Mouse (Mus musculus) limb, embryonic 15.5 days (tissue): ENCODE data around the gene Trim7. TPM values are rescaled to one million over a fixed set of nuclear protein-coding genes. Genes with fewer than 3 reads are reported as not detected.

ENCODE experiments used
- ATAC-seq: fragments of 200-750 bp; cut with Nextera tagmentation; 2 replicates; pipeline ENCODE4 v1.8.0; 2017; ENCODE audit warnings: low read depth, moderate TSS enrichment; ENCODE audit not compliant: insufficient number of reproducible peaks, low FRiP score, low TSS enrichment
- H3K27ac ChIP-seq: fragments of 300-500 bp; sonication (generic); 2 replicates; pipeline ENCODE4 v1.5.1; 2015; ENCODE audit warnings: moderate library complexity, mild to moderate bottlenecking, inconsistent platforms
- H3K27me3 ChIP-seq: fragments of 300-500 bp; sonication (generic); 2 replicates; pipeline ENCODE4 v1.6.1; 2015; ENCODE audit warnings: inconsistent platforms
- H3K36me3 ChIP-seq: fragments of 300-500 bp; sonication (generic); 2 replicates; pipeline ENCODE4 v1.6.1; 2015; ENCODE audit warnings: inconsistent platforms
- H3K4me1 ChIP-seq: fragments of 300-500 bp; sonication (generic); 2 replicates; pipeline ENCODE4 v1.6.1; 2015; ENCODE audit warnings: inconsistent platforms
- H3K4me2 ChIP-seq: fragments of 300-500 bp; sonication (generic); 2 replicates; pipeline ENCODE4 v1.6.1; 2015; ENCODE audit warnings: mild to moderate bottlenecking, inconsistent platforms
- H3K4me3 ChIP-seq: fragments of 300-500 bp; sonication (generic); 2 replicates; pipeline ENCODE4 v1.5.1; 2015; ENCODE audit warnings: mild to moderate bottlenecking, inconsistent platforms
- H3K9ac ChIP-seq: fragments of 300-500 bp; sonication (generic); 2 replicates; pipeline ENCODE4 v1.6.1; 2015; ENCODE audit warnings: inconsistent platforms
- H3K9me3 ChIP-seq: fragments of 300-500 bp; sonication (generic); 2 replicates; pipeline ENCODE4 v1.6.1; 2016; ENCODE audit warnings: inconsistent platforms
- WGBS: fragments of 180-500 bp; shearing (Covaris S2); methylation state at CpG from one replicate; pipeline ENCODE4 v1.1.7; 2015; 5-methylcytosine and 5-hydroxymethylcytosine counted together
- polyA plus RNA-seq: library from polyadenylated mRNA; unstranded; fragments of >200 nt; fragmentation: Nextera tagmentation; extraction: Ambion mirVana; gene quantifications from 2 replicates; pipeline ENCODE4 v1.2.1, GENCODE M21; 2015

The Trim7 gene
- polyA plus RNA-seq, 1 experiment from 2014 or later: 2.0 TPM

DNA sequence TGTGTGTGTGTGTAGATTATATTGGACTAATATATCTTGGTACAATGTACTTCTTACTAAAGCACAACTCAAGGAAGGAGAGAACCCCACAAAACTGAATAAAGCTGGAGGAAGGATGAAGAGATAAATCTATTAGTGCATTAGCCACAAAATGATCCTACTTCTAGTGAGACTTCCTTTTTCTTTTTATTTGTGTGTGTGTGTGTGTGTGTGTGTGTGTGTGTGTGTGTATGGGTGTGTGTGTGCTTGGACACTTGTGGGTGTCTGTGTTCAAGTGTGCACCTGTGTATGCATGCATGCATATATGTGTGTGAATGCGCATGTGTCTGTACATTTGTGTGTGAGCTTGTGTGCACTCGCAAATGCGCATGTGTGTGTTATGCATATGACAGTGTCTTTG is 32.8 kb upstream of the Trim7 start:
- H3K9me3 ChIP-seq: no peaks in the 10 kb centered on the region
- peaks cover 8% of the 10 kb centered on the region for H3K4me1 ChIP-seq
- no peak overlapping the region for H3K27ac ChIP-seq
- H3K4me2 ChIP-seq: no peak overlapping the region
- H3K27me3 ChIP-seq: no peaks in the 10 kb centered on the region
- no peaks in the 10 kb centered on the region for H3K36me3 ChIP-seq
- no peak overlapping the region for H3K4me3 ChIP-seq
- ATAC-seq: no peak
- WGBS: 96% methylated on average over 3 of the region's 3 CpGs
- H3K9ac ChIP-seq: no peak overlapping the region

DNA sequence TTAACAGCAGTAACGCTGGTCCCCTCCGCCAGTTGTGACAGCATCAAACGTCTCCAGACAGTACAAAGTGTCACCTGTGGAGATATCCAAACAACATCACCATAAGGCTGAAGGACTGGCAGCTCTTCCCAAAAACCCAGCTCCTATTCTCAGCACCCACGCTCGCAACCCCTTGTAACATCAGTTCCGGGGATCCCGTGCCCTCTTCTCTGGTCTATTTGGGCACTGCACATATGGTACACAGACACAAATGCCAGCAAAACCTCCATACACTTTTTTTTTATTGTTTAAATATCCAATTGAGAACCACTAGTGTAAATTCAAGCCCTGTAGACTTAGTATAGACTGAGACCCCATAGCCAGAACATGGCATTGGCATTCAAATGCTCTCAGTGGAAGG is 30.7 kb upstream of the Trim7 start:
- Histone ChIP-seq H3K9me3 (no peaks in the 10 kb centered on the region), H3K9ac (no peak overlapping the region), H3K4me3 (no peak overlapping the region), H3K4me2 (no peak overlapping the region), H3K27me3 (no peaks in the 10 kb centered on the region), H3K4me1 (peaks cover 17% of the 10 kb centered on the region), H3K36me3 (no peaks in the 10 kb centered on the region), H3K27ac (no peak overlapping the region)
- WGBS: 89% methylated on average over 7 of the region's 7 CpGs
- no peak for ATAC-seq

DNA sequence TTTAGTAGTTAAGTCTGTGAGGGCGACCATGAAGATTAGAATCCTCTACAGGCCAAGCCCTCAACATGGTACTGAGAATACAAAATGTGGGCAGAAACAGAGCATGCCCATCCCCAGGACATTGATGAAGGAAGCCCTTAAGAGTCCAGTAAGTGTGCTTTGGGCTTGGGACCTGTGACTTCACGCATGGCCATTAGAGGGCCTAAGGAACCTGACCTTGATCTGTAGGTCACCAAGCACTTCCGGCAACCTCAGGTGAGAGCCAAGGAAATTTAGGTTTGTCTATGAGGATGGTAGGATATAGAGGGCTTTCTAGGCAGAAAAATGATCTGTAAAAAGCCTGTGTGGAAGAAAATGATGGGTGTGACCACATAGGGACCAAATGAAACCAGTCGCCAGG is 29.6 kb upstream of the Trim7 start:
- Histone ChIP-seq H3K9me3 (no peaks in the 10 kb centered on the region), H3K27ac (no peak overlapping the region), H3K9ac (no peak overlapping the region), H3K4me3 (no peak overlapping the region), H3K4me1 (peaks cover 17% of the 10 kb centered on the region), H3K27me3 (no peaks in the 10 kb centered on the region), H3K4me2 (no peak overlapping the region), H3K36me3 (0 out of 2 replicates have a peak, but pooled peaks cover 2% of the 10 kb centered on the region)
- no peak for ATAC-seq
- WGBS: 76% methylated on average over 4 of the region's 4 CpGs

DNA sequence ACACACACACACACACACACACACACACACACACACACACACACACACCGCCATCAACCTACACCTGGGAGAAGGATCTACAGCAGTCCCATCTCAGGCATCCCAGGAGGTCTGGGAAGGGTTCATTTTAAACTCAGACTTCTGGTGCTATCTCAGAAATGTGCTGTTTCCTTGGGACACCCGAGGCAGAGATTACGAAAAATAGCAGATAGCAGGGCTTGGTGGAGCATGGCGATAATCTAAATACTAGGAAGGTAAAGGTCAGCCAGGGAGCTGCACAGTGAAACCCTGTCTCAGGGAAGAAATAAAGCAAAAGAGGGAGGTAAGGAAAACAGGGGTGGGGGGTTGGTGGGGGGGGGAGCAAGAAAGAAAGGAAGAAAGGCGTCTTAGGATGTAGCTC is 28.7 kb upstream of the Trim7 start:
- H3K27me3 ChIP-seq: no peaks in the 10 kb centered on the region
- peaks cover 11% of the 10 kb centered on the region for H3K36me3 ChIP-seq
- 92% methylated on average over 5 of the region's 5 CpGs for WGBS
- H3K9me3 ChIP-seq: no peaks in the 10 kb centered on the region
- peaks cover 27% of the 10 kb centered on the region for H3K4me1 ChIP-seq
- no peak for ATAC-seq
- H3K27ac ChIP-seq: no peak overlapping the region
- H3K4me3 ChIP-seq: no peak overlapping the region
- H3K4me2 ChIP-seq: no peak overlapping the region
- no peak overlapping the region for H3K9ac ChIP-seq

DNA sequence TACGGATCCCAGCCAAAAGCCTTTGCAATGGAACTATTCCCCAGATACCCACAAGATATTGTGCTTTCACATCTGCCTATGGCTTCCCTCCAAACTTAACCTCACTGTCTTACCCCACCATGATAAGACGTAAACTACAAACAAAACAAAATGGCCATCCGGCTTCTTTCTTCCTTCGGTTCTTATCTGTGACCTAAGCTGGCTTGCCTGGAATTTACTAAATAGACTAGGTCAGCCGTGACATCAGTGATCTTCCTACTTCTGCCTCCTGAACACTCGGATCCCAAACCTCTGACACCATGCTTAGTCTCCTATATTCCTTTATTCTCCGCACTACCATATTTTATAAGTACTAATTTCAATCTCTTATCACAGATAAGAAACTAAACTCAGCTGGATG is 27.6 kb upstream of the Trim7 start:
- H3K9ac ChIP-seq: no peak overlapping the region

DNA sequence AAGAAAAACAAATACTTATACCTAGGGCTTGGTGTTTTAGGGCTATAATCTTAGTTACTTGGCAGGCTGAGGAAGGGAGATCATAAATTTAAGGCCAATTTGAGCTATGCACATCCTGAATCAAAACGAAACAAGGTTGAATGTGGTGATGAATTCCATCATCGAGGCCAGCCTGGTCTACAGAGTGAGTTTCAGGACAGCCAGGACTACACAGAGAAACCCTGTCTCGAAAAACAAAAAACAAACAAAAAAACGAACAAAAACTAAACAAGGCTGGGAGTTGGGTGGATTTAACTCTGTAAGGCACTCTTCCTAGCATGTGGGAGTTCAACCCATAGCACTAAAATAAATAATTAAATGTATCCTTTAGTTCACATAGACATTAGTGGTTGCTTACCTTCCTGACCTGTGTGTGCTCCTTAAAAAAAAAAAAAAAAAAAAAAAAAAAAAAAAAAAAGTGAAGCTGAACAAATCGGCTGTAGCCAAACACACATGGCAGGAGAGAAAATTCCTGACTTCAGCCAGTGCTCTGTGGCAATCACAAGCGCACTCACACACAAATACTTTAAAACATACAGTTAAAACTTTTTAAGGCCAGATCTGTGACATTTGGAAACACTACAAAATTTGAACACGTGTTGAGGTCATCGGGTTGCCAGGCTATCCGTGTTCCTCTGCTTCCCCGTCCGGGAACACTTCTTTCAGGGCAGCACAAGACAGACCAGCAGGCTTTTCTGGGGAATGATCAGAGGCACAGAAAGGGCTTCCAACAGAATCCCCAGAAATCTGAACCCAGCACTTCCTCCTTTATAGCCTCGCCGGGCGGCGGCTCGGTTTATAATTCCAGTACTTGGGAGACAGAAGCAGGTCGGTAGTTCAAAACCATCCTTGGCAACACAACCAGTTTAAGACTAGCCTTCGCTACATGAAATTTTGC is 26.7 kb upstream of the Trim7 start:
- peak overlapping the region; percentile 99 for H3K27ac ChIP-seq
- peak overlapping the region; percentile 57 for H3K9ac ChIP-seq
- H3K4me3 ChIP-seq: peak overlapping the region; percentile 60
- peaks cover 34% of the 10 kb centered on the region for H3K4me1 ChIP-seq
- 8% methylated on average over 18 of the region's 18 CpGs for WGBS
- H3K36me3 ChIP-seq: peaks cover 30% of the 10 kb centered on the region
- H3K9me3 ChIP-seq: no peaks in the 10 kb centered on the region
- ATAC-seq: no peak
- no peaks in the 10 kb centered on the region for H3K27me3 ChIP-seq
- H3K4me2 ChIP-seq: peak overlapping the region; percentile 74

More for the DNA sequence above, 27.6 kb upstream of the Trim7 start:
- Histone ChIP-seq H3K4me3 (no peak overlapping the region; the same call in 1 of the 2 replicates), H3K4me1 (peaks cover 34% of the 10 kb centered on the region), H3K27me3 (no peaks in the 10 kb centered on the region), H3K27ac (no peak overlapping the region), H3K36me3 (peaks cover 21% of the 10 kb centered on the region), H3K9me3 (no peaks in the 10 kb centered on the region), H3K4me2 (no peak overlapping the region)
- no peak for ATAC-seq
- WGBS: 82% methylated on average over 7 of the region's 7 CpGs

DNA sequence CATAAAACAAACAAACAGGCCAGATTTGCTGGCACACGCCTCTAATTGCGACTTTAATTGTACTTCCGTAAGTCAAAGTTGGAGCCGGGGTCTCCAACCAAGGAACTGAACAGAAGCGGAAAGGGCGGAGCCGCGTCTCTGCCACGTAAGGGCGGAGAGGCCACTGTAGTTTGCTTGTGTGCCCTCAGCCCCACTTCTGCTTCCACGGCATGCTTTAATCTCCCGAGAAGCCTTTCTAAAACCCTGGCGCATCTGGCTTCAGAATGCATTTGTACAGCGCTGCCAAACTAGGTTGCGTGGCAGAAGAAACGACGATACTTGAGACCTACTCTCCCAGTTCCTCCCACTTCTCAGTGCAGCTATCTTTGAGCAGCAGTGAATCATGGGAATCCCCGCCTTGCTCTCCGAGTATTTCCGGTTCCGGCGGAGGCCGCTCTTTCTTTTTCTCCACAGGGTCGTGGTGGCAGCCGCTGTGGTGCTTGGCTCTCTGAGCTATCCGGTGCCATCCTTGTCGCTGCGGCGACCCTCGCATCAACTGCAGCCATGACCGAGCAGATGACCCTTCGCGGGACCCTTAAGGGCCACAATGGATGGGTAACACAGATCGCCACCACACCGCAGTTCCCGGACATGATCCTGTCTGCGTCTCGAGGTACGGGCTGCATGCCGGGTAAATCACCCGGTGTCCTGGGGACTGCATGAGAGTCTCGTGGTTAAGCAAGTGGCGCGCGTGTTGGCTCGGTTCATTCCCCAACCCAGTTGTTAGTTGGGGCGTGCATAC is 25.8 kb upstream of the Trim7 start, which contains the start of gene Rack1:
Gene Rack1 (plus strand): TSS at position 412 of the 781 bp plus-strand sequence.
- Histone ChIP-seq H3K9me3 (no peaks in the 10 kb centered on the region), H3K36me3 (peaks cover 39% of the 10 kb centered on the region), H3K27ac (peak within 1 kb of the TSS; percentile 99), H3K4me3 (peak within 1 kb of the TSS; percentile 60), H3K9ac (peak within 1 kb of the TSS; percentile 87), H3K4me1 (peaks cover 34% of the 10 kb centered on the region), H3K27me3 (no peaks in the 10 kb centered on the region), H3K4me2 (peak within 1 kb of the TSS; percentile 74)
- under 1% methylated on average over 47 of the region's 47 CpGs for WGBS
- peak; percentile 88 for ATAC-seq

DNA sequence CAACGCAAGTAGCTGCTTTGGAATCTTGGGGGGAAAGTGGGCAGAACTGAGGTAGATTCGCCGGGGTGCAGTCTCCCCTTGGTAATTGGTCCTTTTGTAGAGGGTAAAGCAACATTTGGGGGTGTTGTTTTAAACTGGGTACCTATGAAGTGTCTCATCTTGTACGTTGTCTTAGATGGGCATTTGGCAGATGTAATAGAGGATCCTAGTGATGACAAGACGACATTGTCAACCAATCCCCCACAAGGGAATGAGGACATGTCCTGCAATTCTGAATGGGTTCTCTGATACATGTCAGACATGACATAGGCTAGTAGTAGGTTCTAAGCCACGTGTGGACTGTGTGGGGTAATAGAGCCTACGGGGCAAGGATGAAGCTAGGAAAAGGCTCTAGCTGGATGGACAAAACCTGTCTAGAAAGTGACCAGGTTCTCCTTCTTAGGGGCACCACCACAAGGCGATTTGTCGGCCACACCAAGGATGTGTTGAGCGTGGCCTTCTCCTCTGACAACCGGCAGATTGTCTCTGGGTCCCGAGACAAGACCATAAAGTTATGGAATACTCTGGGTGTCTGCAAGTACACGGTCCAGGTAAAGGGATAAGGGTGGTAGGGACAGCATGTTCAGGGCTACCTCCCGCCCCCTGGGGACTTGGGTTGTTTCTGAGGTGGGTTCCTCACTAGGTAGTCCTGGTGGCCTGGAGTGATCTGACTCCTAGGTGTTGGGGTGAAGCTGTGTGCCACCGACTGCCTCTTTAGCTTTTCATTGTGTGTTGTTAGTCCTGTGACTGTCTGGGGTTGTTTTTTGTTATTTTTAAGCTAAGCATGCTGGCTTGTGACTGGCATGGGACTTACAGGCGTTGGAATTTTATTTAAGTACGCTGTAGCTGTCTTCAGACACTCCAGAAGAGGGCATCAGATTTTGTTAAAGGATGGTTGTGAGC is 23.8 kb upstream of the Trim7 start:
- no peak for ATAC-seq
- no peak overlapping the region for H3K27ac ChIP-seq

DNA sequence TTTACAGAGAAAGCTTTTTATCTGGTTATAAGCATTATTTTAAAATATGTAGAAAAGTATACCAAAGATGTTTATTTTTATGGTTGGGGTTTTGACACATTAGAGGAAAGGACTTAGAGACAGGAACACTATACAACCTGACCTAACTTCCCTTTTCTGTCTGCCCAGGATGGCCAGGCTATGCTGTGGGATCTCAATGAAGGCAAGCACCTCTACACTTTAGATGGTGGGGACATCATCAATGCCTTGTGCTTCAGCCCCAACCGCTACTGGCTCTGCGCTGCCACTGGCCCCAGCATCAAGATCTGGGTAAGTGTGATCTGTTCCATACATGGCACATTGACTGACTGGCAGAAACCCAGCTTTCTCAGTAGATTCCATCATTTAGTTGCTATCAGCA is 22.0 kb upstream of the Trim7 start:
- no peak overlapping the region for H3K27ac ChIP-seq

More for the DNA sequence above, 23.8 kb upstream of the Trim7 start:
- H3K9ac ChIP-seq: peak overlapping the region; percentile 87
- H3K4me3 ChIP-seq: peak overlapping the region; percentile 60
- H3K4me2 ChIP-seq: peak overlapping the region; percentile 74
- peaks cover 59% of the 10 kb centered on the region for H3K36me3 ChIP-seq
- peaks cover 34% of the 10 kb centered on the region for H3K4me1 ChIP-seq
- no peaks in the 10 kb centered on the region for H3K27me3 ChIP-seq
- WGBS: 69% methylated on average over 17 of the region's 17 CpGs
- H3K9me3 ChIP-seq: no peaks in the 10 kb centered on the region

DNA sequence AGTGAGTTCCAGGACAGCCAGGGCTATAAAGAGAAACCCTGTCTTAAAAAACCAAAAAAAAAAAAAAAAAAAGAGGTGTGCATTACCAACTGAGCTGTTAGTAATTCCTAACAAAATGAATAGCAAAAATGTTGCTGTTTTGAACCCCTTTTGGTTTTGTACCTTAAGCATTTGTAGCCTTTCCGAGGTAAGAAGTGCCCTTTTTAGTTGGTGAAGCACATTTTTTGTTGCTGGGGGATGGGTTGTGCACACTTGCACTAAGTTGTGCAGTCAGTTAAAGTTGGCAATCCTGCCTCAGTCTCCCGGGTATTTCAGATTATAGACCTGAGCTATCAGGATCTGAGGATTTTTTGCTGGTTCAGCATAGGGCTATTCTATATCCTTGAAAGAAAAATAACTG is 21.0 kb upstream of the Trim7 start:
- no peak overlapping the region for H3K27ac ChIP-seq
- no peak overlapping the region for H3K9ac ChIP-seq
- no peak overlapping the region for H3K4me2 ChIP-seq
- no peak for ATAC-seq
- peaks cover 87% of the 10 kb centered on the region for H3K36me3 ChIP-seq
- 81% methylated on average over 2 of the region's 2 CpGs for WGBS
- H3K4me1 ChIP-seq: peaks cover 24% of the 10 kb centered on the region
- no peak overlapping the region for H3K4me3 ChIP-seq
- H3K27me3 ChIP-seq: no peaks in the 10 kb centered on the region
- no peaks in the 10 kb centered on the region for H3K9me3 ChIP-seq

More for the DNA sequence above, 22.0 kb upstream of the Trim7 start:
- peaks cover 78% of the 10 kb centered on the region for H3K36me3 ChIP-seq
- WGBS: 94% methylated on average over 2 of the region's 2 CpGs
- ATAC-seq: no peak
- H3K27me3 ChIP-seq: no peaks in the 10 kb centered on the region
- H3K4me2 ChIP-seq: no peak overlapping the region
- no peaks in the 10 kb centered on the region for H3K9me3 ChIP-seq
- peaks cover 23% of the 10 kb centered on the region for H3K4me1 ChIP-seq
- no peak overlapping the region for H3K4me3 ChIP-seq
- no peak overlapping the region for H3K9ac ChIP-seq
